17 mouse cellular contexts compared by ENCODE assay signal in genomic region chr12:73762762-73763161, GRCm38 (mm10).
A peak's percentile ranks its signal among the peaks of the same experiment; 100 is the strongest.
DNase-seq lines count a peak whose midpoint lies in the region; TF ChIP-seq lines count a peak whose summit lies in the region.
"Had no signal": no experiment of that assay in that cellular context is flagged by ENCODE, and none has a peak within 500 bp of the region (broad histone marks: within the 10 kb centered on the region; RNA-seq: fewer than 3 reads in every experiment).

No protein-coding gene starts in this region.

- TF ChIP-seq CTCF in left cerebral cortex, adult 2 months (IDR thresholded peaks at IDR 0.05) = no peak

- peak; percentile 9 to 63 for DNase-seq in frontal cortex, adult 2 months (ENCODE audit: extremely low spot score in 1 of 2, low spot score in 1 of 2)
- DNase-seq in frontal cortex, postnatal 10 days (ENCODE audit: low spot score in 2 of 2) = no peak
- DNase-seq in left cerebral cortex, postnatal 25 days (ENCODE audit: low spot score in 2 of 2) = peak; percentile 4 to 76
- DNase-seq in left cerebral cortex, adult 2 months (ENCODE audit: extremely low spot score in 1 of 2, low spot score in 2 of 2) = no peak
- DNase-seq in ES-CJ7 (ENCODE audit: low read depth, low spot score) (peak; percentile 62), ZHBTc4 (ENCODE audit: low read depth, low spot score) (peak; percentile 84)
- no peak for DNase-seq in urinary bladder, postnatal 10 days (ENCODE audit: low spot score)
- no peak for DNase-seq in kidney, postnatal 10 days
- DNase-seq: adrenal gland, postnatal 10 days; cerebellum, adult 11-12 months; cerebellum, adult 9-10 months; gastrocnemius, adult 2 months; gastrocnemius, postnatal 25 days had no signal

- no peak overlapping the region for H3K27ac ChIP-seq in left cerebral cortex, adult 2 months
- H3K27ac ChIP-seq: embryonic facial prominence, embryonic 12.5 days; forebrain, embryonic 12.5 days; gastrocnemius, adult 2 months; hindbrain, embryonic 15.5 days had no signal

- H3K4me3 ChIP-seq in left cerebral cortex, adult 2 months = no peak overlapping the region
- H3K4me3 ChIP-seq: embryonic facial prominence, embryonic 12.5 days; forebrain, embryonic 12.5 days; gastrocnemius, adult 2 months; heart, embryonic 12.5 days; hindbrain, embryonic 15.5 days had no signal

- intact Hi-C loops in left cerebral cortex, postnatal 25 days (cut with DNase I) = no loop called here
- intact Hi-C loops in left cerebral cortex, adult 2 months (cut with DNase I) = no loop called here

Comparison
In these comparisons a context has a peak if more than half of its experiments do, and no peak if none do; other contexts are left out.
1. DNase-seq: peak in frontal cortex, adult 2 months (2 of 2), left cerebral cortex, postnatal 25 days (2 of 2), ES-CJ7 (single experiment) and ZHBTc4 (single experiment); none in frontal cortex, postnatal 10 days (0 of 2), left cerebral cortex, adult 2 months (0 of 2), urinary bladder, postnatal 10 days (single experiment) and kidney, postnatal 10 days (single experiment).